Mouse (Mus musculus) cerebellum, postnatal 4 days (tissue): ENCODE data around the gene Gstcd.

Experiments used
- DNase-seq, 2 experiments: peaks; one replicate each; pipeline ENCODE4 v3.0.0; 2022; ENCODE audit warnings: low spot score in 2 of 2, mixed read lengths in 1 of 2

Gstcd gene

GRCm38 (mm10) chr3:133026977-133027376, 64.9 kb downstream of the Gstcd start:
- no peak for DNase-seq

DNA sequence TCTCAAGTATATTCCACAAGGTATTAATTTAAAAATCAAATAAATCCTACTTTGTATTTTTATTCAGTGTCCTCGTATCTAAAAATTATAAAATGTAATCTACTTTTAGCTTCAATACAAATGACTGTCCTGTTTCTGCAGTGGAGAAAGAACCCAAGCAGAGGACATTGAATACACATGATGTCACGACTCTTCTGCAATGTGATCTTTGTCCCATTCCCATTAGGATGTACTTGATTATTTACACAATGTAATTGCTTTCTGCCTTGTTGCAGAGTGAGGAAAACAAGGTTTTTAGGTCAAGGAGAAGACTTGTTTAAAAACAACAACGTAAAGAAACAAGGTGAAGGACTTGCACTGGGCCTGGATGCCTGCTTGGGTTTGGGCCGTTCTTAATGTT, 84.6 kb downstream of the Gstcd start:
- DNase-seq = no peak

GRCm38 (mm10) chr3:132996299-132996698, 95.5 kb downstream of the Gstcd start:
- DNase-seq = no peak

DNA sequence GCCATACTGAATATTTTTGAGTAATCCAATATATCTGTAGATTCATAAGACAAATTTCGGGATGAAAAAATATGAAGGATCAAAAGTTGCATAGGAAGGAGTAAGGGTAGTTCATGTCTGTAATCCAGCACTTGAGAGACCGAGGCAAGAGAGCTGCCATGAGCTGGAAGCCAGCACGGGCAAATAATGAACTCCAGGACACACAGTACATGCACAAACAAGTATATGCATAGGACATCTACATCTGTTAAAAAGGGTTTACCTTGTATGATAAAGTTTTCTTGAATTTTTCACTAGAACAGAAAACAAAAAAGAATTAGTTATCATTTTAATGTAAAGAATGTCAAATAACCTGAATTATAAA, 95.9 kb downstream of the Gstcd start:
- DNase-seq = no peak

GRCm38 (mm10) chr3:132995172-132995903, 96.5 kb downstream of the Gstcd start:
- DNase-seq = no peak

DNA sequence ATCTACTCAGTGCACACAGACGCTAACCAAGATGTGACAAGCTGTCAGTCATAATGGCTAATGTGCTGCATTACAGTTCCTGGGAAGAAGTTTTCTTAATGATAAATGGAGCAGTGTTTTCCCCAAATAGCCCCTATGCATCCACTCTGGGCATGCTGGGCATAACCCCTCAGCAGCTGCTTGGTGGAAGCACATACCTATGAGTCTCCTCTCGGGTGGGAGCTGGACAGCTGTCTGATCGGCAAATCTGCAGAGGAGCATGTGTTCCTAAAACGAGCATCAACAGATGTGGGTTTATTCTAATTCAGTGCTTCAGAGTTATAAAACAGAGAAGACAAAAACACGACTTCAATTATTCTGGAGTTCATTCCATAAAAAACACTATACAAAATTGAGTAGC, 105.6 kb downstream of the Gstcd start:
- DNase-seq = no peak

GRCm38 (mm10) chr3:132983845-132984485, 107.9 kb downstream of the Gstcd start:
- no peak for DNase-seq

GRCm38 (mm10) chr3:132981968-132982367, 109.9 kb downstream of the Gstcd start:
- DNase-seq = no peak

DNA sequence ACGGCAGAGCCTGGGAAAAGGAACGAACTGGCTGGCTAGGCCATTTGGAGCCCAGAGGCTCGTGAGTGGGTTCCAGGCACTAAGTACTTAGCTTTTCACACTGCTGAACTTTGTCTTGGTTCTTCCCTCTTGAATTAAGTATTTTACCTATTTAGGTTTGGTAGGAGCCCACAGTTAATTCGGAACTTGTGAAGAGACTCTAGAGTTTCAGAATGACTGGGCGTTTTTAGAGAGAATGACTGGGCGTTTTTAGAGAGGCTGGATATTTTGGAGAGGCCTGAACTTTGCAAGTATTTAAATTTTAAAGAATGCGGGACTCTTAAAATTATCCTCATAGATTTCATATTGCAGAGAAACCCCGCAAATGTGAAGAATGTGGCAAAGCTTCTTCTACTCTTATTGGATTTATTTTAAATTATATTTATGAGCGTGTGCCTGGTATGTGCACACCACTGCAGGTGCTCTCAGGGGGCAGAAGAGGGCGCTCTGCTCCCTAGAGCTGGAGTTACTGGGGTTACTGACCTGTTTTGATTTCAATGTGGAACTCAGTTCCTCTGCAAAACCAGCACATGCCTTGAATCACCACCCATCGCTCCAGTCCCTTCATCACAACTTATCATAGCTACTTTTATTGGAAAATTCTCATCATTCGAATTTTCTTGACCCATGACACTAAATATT, 111.9 kb downstream of the Gstcd start:
- DNase-seq = no peak

DNA sequence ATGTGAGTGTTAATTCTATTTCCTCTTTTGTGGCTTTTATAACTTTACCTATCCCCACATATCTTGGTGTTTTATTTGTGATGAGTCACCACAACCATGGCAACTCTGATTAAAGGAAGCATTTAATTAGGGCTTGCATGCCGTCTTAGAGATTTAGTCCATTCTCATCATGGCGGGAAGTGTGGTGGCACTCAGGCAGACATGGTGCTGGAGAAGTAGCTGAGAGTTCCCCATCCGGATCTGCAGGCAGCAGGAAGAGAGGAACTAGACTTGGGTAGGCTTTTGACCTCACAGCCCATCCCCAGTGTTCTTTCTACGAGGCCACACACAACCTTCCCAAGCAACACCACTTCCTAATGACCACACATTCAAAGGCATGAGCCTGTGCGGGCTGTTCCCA, 125.6 kb downstream of the Gstcd start:
- DNase-seq = no peak

DNA sequence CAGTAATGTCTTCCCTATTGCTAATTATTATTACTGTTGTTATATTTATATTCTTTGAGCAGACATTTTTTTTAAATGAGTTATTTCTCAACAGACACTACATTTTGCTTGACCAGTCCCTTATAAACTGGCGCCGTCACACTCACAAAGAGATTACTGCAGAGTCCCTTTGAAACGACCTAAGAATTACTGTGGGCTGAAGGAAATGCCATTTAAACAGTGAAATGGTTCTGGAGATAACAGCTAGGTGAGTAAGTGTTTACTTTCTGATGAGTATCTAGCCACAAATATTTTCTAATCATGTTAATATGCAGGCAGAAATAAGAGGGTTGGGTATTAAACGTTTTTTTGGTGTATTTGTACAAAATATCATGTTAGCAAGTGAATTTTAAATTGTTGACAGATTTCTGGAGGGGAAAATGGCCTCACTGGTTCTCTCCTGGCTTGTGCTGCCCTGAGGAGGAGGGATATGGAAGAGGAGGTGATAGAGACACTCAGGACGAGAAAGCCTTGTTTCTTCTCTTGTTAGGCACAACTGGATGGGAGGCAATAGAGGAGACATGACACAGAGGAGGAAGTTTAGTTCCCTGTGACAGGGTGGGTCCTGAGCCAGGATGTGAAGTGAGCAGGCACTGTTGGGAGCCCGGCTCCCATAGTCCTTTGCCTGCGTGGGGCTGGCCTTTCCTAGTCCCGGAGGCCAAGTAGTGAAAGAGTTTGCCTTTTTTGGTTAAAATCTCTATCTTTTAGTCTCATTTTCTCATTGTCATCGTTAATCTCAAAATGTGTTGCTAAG, 126.9 kb downstream of the Gstcd start:
- DNase-seq = no peak

GRCm38 (mm10) chr3:132962631-132963361, 129.0 kb downstream of the Gstcd start:
- DNase-seq = no peak

DNA sequence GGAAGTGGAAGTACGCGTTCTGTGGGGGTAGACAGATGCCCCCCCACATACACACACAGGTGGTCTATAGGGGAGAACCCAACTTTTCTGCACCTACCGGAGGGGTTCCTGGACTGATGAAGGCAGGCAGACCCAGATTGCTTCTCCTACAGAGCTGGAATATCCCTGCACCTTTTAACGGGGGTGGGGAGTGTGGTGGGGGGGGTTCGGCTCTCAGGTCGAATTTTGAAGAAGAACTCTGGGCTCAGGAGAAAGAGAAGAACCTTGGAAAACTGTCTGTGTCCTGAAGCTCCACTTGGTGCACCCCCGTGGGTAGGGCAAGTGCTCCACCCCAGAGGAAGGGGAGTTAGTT, 141.3 kb downstream of the Gstcd start:
- DNase-seq = no peak

DNA sequence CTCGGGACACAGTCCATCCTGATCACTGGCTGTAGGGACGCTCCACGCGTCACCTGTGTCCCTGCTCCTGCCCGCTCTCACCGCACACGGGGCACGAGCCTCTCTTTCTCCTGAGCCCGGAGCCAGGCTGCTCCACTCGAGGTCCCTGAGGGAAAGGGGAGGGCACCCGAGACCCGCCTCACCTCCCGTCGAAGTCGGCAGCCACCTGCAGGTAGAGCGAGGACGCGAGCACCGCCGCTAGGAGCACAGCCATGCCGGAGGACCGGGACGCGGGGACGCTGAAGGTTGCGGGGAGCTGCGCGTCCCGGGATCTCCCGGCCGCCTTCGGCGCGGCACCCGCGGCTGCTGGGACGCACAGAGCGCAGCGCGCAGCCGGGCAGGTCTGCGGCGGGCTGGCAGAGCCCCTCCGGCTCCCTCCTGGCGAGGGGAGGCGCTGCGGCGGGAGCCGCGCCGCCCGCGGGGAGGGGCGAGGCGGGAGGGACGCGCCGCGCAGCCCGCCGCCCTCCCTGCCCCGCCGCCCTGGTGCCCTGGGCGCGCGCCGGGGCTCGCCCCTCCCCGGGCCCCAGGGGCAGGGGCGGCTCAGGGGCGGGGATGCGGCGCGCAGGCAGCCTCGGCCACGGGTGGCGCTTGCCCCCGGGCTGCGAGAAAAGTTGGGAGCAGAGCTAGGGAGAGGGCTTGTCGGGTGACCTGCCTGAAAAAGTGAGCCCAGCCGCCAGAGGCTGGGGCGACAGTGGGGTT, 141.9 kb downstream of the Gstcd start, which contains the start of gene Npnt:
Gene Npnt (minus strand): TSS at position 501 of the 738 bp plus-strand sequence.
- peak in 1 of 2 experiments; percentile 15 for DNase-seq

DNA sequence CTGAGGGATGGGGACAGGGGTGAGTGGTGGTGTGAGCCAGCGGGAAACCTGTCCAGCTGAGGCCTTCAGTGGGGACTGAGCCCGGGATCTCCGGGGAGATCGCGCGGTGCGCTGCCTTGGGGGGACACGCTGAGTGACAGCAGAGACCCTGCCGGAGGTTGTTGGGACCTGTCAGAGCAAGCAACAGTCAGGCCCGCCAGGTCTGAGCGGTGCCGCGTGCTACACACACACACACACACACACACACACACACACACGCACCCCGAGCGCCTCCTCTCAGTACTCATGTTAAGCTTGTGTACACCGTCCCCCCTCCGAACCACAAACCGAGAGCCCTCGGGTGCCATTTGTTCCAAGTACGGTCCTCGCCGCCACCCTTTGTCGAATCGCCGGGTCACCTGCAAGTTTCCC, 142.4 kb downstream of the Gstcd start:
- no peak for DNase-seq

- DNase-seq = no peak
These were observed 143.5 kb downstream of the Gstcd start for GRCm38 (mm10) chr3:132948298-132948795.

GRCm38 (mm10) chr3:132946086-132946485, 145.7 kb downstream of the Gstcd start:
- DNase-seq = no peak

GRCm38 (mm10) chr3:132945669-132946068, 146.2 kb downstream of the Gstcd start:
- no peak for DNase-seq

DNA sequence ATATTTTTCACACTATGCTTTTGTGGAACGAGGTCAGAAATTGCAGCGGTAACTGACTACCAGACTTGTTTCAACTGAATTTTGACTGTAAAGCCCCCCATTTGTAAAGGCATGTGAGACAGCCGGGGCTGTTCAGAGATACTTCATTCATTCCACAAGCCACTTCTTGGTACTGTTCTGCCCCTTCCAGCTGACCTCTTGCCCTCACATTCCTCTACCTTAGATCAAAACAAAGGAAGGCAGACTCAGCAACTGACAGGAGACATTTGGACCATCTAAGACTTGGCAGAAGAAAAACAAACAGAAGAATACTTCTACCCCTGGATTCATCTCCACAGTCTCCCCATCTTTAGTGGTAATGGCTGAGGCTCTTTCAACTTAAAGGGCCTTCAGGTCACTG, 147.2 kb downstream of the Gstcd start:
- DNase-seq = no peak

DNA sequence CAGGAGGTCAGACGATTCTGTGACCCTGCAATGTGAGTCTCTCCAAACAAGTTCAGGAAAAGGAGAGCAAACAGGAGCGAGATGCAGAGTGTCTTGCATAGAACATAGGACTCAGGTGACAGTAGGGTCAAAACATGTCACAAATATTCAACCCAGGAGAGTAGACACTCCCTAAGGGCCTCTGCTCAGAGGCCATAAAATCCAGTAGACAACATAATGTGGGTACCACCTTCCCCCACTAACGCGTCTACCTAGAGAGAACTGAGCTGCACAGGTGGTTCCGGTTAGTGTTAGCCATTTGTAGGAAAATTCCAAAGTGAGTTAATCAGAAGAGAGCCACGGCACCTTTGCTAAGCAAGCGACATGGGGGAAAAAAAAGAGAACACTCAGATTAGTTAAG, 147.6 kb downstream of the Gstcd start:
- no peak for DNase-seq

- DNase-seq = no peak
These were observed 149.1 kb downstream of the Gstcd start for GRCm38 (mm10) chr3:132942778-132943177.
